Mouse (Mus musculus) T-helper 1 cell (primary cell): ENCODE measurements at regions not wholly inside any gene's neighbourhood (a gene's known extent, or its start where the extent isn't known, plus 50 kb on each side); places are given as distances from the start of the nearest gene placed in this dataset.

ENCODE experiments used
- in situ Hi-C: fragments of 300-600 bp; cut with MboI, MseI; formaldehyde crosslinking; loops from one replicate; pipeline ENCODE4 v1.15.1; 2025; ENCODE audit warnings: high pct_unique_total_duplicates

- in situ Hi-C loops, result no loop called here
These were observed 58.9 kb downstream of the Olfr267 start for GRCm38 (mm10) chr4:58728641-58729040.

GRCm38 (mm10) chr4:58726424-58726823, 61.1 kb downstream of the Olfr267 start:
- in situ Hi-C loops, result no loop called here

- in situ Hi-C loops, result no loop called here
These were observed 64.7 kb downstream of the Olfr267 start for GRCm38 (mm10) chr4:58722772-58723171.

- in situ Hi-C loops, result no loop called here
These were observed 66.8 kb downstream of the Olfr267 start for GRCm38 (mm10) chr4:58720682-58721081.

- in situ Hi-C loops, result no loop called here
These were observed 71.1 kb downstream of the Olfr267 start for GRCm38 (mm10) chr4:58716426-58716825.

GRCm38 (mm10) chr4:58715846-58716245, 71.7 kb downstream of the Olfr267 start:
- in situ Hi-C loops, result no loop called here

GRCm38 (mm10) chr4:58714221-58714620, 73.3 kb downstream of the Olfr267 start:
- in situ Hi-C loops, result no loop called here

GRCm38 (mm10) chr4:58712875-58713274, 74.6 kb downstream of the Olfr267 start:
- in situ Hi-C loops, result no loop called here

GRCm38 (mm10) chr4:58712166-58712565, 75.3 kb downstream of the Olfr267 start:
- in situ Hi-C loops, result no loop called here

- in situ Hi-C loops, result no loop called here
These were observed 88.2 kb downstream of the Olfr267 start for GRCm38 (mm10) chr4:58699236-58699798.

GRCm38 (mm10) chr4:58698828-58699227, 88.7 kb downstream of the Olfr267 start:
- in situ Hi-C loops, result no loop called here

- in situ Hi-C loops, result no loop called here
These were observed 90.8 kb downstream of the Olfr267 start for GRCm38 (mm10) chr4:58696684-58697083.

- in situ Hi-C loops, result no loop called here
These were observed 92.2 kb downstream of the Olfr267 start for GRCm38 (mm10) chr4:58695281-58695680.

- in situ Hi-C loops, result no loop called here
These were observed 94.5 kb downstream of the Olfr267 start for GRCm38 (mm10) chr4:58693018-58693417.

- in situ Hi-C loops, result no loop called here
These were observed 105.6 kb downstream of the Olfr267 start for GRCm38 (mm10) chr4:58681926-58682325.

GRCm38 (mm10) chr4:58677701-58678385, 109.7 kb downstream of the Olfr267 start:
- in situ Hi-C loops, result no loop called here

GRCm38 (mm10) chr4:58671406-58672035, 116.0 kb downstream of the Olfr267 start:
- in situ Hi-C loops, result no loop called here

GRCm38 (mm10) chr4:58670906-58671250, 116.6 kb downstream of the Olfr267 start:
- in situ Hi-C loops, result no loop called here

- in situ Hi-C loops, result no loop called here
These were observed 116.6 kb upstream of the Lpar1 start for GRCm38 (mm10) chr4:58670107-58670905.

- in situ Hi-C loops, result no loop called here
These were observed 114.9 kb upstream of the Lpar1 start for GRCm38 (mm10) chr4:58668368-58669153.

GRCm38 (mm10) chr4:58663628-58664205, 110.0 kb upstream of the Lpar1 start:
- in situ Hi-C loops, result no loop called here
